Mouse (Mus musculus) inflammation-experienced regulatory T-cells, adult 6 months (primary cell): ENCODE results near the gene Smyd2. TPM values are rescaled to one million over a fixed set of nuclear protein-coding genes. Genes with fewer than 3 reads are reported as not detected.

ENCODE experiments used
- ATAC-seq: one replicate; pipeline ENCODE4 v1.8.0; 2017
- polyA plus RNA-seq, 3 experiments: library from polyadenylated mRNA; unstranded; fragments of 100-300 nt; shearing (Covaris generic); gene quantifications; one replicate each; pipeline ENCODE4 v1.2.1; 2017

Gene Smyd2
- polyA plus RNA-seq = 10 to 100 TPM in 2 of 3 experiments, 1 to 10 TPM in 1; 4.9 to 14.0 (median 11.7) TPM

DNA sequence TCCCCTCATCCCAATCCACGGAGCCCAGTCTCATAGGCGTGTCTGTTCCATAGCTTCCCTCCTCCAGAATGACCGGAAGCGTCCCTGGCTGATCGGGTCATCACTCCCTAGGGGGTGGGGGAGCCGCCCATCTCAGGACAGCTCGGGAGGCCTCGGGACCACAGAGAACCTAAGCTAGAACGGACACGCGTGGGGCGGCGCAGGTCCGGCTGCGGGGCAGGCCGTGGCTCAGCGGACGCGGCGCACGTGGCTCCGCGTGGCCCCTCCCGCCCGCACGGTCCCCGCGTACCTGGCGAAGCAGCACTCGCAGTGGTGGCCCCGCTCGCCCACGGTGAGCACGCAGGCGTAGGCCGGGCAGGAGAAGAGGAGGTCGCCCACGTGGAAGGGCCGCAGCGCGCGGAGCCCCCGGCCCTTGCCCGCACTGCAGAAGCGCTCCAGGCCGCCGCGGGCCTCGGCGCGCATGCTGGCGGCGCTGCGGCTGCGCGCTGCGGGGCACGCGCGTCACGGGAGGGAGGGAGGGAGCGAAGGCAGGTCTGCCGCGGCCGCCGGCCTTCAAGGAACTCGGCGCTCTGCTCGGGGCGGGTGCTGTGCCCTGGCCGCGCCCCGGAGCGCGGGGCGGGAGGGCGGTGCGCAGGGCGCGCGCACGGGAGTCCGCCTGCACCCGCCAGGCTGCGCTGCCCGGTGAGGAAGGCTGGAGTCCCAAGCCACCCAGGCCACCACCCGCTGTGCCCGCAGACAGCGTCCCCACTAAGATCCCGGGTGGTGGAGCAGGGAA, at the start of gene Smyd2:
TSS of gene Smyd2 (minus strand) at position 546 of the 775 bp plus-strand sequence.
- ATAC-seq = peak; percentile 77

DNA sequence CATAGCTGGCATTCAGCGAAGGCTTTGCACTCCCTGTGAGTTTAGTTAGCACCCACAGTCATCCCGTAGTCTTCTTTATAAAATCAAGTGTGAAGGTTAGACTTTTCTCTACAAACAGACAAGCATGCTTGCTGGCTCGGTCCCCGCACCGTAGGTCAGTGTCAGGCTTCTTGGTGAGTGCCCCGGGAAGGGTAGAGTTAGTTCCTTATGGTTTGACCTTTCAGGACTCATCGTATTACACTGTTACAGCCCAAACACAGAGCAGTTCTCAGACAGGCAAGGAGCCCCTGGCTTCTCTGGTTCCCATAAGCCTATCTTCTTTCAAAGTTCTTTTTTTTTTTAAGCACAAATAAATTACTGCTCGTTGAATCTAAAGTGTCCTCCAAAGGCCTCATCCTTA, 48.2 kb upstream of the Smyd2 start:
- ATAC-seq = no peak

DNA sequence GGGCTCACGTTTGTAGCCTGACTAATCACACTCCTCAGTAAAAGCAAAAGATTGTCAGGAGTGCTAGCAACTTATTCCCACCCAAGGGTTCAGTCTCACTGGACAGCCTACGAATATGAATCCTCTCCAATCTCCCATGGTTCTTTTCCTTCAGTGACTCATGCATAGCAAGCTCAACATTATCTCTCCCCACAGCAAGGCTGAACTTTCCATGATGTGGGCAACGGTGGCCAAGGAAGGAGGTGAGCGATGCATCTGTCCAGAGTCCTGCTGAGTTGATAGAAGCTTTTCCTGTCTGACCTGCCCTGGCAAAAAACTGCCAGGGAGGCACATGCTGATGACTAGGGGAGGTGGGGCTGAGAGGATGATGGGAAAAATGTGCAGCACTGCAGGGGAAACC, 45.9 kb upstream of the Smyd2 start:
- ATAC-seq = no peak

DNA sequence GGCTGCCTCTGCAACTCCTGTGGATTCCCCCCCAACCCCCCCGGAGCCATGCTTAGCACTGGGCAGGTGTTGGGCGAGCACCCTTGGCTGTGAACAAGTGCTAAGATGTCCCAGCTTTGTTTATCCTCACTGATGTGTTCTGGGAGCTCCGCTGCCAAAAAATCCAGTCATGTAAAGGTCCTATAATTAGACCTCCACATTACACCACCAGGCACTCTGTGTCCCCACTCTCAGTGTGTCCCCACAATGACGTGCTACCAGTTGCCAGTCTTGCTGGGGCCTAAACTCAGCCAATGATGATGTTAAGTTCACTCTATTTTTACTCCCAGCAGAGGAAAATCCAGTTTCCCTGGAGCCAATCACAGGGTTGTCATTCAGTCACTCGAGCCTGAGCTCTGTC, 38.3 kb upstream of the Smyd2 start:
- no peak for ATAC-seq

DNA sequence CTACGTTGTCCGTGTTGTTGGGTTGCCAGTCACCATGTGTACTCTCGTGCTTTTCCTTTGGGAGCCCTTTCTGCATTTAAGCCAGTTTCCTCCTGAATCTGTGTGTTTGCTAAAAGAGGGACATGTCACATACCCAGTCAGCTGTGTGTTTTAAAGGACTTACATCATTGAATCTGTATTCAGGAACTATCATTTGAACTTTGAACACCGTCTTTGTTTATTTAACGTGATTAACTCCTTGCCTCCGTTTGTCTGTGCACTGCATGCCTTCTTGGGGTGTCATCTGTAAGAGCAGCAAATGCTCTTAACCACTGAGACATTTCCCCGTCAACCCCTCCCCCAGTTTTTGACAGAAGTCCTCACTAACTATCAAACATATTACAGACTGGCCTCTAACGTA, 37.6 kb upstream of the Smyd2 start:
- no peak for ATAC-seq

DNA sequence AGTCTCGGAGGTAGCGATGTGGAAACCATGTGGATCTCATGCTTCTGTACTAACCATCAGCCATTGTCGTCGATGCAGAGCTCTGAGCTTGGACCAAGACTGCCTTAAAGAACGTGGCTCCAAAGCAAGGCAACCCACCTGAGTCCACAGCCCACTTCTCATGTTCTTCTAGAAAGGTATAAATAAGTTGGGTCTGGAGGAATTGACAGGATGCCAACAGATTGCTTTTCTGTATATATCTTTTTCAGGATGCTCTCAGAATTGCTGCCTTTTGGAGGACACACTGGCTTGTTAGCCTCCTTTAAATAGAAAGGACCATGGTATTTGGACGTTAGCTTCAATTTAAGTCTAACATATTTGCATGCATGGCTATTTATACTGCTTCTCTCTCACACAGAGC, 29.7 kb upstream of the Smyd2 start:
- no peak for ATAC-seq

DNA sequence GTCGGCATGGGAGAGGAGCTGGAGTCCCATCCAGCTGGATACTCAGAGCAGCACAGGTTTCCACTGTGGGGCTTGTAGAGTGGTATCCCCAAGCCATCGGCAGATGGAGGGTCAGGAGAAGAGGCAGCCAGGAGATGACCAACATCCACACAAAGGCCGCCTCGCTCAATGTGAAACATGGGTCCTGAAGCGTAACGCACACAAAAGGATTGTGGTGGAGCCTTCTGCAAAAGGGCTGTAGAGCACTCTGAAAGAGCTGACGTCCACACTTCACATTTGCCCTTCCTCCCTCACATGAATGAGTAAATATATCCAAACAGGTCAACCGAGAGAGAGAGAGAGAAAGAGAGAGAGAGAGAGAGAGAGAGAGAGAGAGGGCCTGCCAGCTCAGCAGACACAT, 25.2 kb upstream of the Smyd2 start:
- ATAC-seq = no peak

DNA sequence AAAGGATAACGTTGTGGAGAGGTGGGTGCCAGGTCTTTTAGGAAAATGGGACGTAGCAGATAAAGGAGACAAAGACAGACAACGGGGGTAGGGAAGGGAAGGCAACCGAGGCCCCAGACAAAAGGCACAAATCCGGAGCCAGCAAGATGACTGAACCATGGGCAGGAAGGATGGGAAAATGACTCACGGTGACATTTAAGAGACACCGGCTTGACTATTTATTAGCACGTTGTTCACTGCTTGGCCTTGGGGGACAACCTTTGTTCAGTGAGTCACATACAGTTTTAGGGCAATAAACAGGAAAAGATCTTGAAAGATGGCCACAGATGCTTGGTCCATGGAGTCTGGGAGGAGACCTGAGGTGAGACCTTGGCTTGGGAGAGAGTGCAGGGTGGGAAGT, 24.0 kb upstream of the Smyd2 start:
- no peak for ATAC-seq

DNA sequence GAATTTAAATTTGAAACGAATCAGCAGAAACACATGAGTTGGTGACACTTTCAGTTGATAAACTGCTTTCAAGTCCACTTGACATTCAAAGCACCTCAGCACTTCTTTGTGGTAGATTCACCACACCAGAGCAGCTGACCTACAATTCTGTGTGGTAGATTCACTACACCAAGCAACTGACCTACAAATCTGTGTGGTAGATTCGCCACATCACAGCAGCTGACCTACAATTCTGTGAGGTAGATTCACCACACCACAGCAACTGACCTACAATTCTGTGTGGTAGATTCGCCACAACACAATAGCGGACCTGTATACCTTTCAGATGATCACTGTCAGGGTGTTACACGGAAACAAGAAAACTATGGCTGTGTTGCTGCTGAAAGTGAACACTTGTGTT, 19.6 kb upstream of the Smyd2 start:
- no peak for ATAC-seq

DNA sequence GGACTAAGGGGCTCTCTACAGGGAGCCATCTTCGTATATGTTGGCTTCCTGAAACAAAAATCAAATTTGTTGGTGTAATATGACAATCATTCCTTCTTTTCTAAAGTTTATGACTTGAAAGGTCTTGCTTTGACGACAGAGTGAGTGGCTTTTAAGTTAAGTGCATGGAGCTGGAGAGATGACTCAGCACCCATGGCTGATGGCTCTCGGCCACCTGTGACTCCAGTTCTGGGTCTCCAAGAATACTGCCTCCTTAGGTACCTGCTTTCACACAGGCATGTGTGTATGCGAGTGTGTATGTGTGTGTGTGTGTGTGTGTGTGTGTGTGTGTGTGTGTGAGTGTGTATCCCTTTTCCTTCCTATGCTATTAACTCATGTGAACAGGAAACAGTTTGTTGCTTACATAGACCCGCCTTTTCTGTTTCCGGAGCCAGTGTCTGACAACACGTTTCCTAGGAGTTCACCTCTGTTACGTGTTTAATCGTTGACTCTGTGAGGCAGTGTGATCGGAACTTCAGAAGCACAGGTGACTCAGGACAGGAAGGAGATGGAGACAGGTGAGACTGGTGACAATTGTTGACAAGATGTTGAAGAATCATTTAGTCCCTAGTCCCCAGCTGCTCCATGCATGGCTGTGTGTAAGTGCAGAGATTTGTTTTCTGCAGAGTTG, 14.4 kb upstream of the Smyd2 start:
- peak; percentile 56 for ATAC-seq

DNA sequence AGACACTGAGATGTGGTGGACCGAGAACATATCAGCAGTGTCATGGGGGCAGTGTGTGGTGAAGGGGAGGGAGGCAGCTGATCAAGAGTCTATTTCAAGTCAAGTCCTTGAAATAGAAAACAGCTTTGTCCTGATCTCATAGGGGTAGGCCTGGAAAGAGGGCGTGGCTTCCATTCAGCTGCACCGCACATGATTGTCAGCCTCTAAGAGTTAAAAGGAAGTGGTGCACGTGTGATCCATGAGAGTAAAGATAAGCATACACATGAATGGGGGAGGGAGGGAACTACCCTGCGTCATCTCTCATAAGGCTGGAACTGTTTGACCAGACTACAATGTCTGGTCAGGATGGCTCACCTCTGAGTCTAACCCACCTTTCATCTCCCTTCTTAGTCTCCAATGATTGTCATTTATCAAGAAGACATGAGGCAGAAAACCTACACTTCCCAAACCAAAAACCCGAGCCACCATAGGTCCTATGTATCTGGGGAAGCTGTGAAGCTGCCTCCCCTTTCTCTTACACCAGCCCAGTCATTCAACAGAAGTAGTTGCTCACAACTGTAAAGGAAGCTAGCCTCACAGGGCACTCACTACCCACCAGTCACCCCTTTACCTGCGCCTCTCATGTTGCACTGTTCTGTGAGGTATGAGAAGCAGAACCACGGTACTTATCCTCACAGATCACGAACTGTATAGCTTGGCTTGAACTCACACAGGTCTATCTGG, 11.5 kb upstream of the Smyd2 start:
- ATAC-seq = no peak

DNA sequence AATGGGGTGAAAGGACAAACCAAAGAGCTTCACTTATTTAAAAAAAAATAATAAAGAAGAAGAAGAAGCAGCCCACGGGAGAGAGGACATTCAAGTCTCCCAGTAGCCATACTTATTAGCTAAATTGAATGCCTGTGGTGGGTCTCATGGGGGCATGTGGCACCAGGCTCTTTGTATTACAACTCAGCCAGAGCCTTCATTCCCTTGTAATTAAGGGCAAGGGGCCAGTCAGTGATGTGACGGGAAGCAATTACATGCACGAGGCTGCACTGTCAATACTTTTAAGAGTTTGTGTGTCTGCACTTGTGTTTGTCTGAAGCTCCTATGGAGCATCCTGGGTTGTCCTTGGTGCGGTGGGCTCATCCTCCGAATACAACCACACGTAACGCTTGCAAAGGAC, 10.8 kb upstream of the Smyd2 start:
- no peak for ATAC-seq

DNA sequence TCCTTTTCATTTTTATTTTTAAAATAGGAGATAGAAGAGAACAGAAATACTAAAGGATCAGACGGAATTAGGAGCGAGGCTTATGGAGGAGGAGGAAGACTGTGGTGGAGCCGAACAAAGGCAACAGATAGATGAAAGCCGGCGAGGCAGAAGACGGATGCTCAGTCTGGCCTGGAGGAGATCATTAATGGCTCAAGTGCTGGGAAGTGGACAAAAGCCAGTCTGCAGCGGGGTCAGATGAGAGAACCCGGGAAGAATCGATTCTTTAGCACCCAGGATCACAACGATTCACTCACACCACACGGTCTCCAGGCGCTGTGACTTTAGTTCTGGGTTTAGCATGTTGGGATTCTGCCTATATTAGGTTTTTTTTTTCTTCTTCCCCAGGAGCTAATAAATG, 10.0 kb upstream of the Smyd2 start:
- ATAC-seq = no peak

DNA sequence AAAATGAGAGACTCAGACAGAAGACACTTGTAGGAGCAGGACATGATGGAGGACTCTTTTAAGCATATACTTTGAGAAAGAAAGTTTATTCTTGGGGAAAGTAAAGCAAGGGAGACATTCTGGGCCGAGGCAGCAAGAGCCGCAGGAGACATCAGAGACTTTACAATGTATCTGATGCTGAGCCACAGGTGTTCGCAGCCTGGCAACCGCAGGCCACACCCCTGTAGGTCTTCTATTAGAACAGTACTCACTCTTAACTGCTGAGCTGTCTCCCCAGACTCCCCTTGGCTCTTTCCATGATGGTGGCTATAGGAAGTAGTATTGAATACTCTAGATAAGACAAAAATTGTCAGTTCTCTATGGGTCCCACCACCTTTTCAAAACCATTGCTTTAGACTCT, 7.7 kb upstream of the Smyd2 start:
- no peak for ATAC-seq

DNA sequence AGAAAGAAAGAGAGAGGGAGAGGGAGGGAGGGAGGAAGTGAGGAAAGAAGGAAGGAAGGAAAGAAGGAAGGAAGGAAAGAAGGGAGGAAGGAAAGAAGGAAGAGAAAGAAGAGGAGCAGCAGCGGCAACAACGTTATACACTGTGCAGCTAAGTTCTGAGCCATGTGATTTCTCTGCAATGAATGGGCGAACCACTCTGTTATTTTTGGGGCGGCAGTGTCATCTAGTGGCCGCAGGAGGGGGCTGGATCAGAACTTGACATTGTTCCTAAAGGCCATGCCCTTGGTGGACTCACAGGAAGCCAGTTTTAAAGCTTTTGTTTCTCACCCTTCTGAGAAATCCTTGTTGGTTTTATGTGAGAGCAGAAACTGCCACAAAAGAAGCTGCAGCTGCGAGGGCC, 5.5 kb upstream of the Smyd2 start:
- ATAC-seq = peak; percentile 90

DNA sequence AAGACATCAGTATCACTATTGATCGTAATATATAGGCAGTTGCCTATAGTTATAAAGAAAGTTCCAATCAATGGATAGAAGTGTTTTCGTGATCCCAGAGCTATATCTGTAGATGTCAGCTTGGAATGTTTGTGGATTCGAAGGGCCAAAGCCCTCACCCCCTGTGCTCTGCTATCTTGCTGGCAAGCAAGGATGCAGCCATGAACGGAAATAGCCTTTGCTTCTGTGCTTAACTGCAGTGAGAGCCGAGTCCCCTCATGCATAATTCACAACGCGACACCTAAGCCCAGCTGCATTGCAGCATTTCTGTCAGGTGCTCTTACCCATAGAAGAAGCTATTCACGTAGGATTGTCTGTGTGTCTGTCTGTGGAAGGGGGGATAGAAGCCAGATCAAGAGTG, 4.1 kb upstream of the Smyd2 start:
- no peak for ATAC-seq

DNA sequence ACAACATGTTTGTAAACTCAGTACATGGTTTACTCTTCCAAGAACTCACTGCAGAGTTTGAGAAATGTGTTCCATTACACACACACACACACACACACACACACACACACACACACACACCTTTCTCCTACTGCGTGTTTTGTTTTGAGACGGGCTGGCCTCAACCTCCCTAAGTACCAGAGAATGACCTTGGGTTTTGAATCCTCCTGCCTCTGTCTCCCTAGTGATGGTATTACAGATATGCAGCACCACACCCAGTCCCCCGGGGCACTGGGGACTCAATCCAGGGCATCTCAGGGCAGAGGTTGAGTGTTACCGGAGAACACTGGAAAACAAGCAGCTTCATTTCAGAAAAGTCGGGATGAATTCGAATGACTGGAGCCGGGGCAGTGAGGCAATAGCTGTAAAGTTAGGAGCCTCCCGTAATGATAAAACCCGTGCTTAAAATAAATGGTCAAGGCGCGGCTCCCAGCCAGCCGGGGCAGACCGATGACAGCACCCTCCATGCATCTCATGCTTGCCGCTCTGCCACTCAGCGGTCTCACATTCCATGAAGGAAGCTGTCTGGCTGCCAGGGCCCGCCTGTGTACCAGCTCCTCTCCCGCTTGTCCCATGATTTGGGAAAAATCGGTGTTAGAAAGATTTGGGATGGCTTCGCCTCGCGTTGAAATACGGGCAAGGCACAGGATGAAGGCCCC, 1.9 kb upstream of the Smyd2 start:
- no peak for ATAC-seq

DNA sequence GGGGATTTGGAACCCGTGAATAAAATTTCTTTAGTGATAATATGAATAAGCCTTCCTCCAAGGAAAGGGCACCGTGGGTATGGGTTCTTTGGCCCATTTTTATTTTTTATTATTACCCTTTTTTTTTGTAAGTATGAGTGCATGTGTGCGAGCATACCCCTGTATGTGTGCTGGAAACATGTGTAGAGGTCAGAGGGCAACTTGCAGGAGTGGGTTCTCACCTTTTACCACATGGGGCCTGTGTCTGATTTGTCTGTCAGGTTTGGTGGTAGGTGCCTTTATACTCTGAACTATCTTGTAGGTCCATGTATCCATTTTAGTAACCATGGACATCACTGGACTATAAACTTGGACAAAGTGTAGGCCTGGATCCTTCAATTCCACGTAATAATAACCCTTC, 994 bp upstream of the Smyd2 start:
- ATAC-seq = no peak

DNA sequence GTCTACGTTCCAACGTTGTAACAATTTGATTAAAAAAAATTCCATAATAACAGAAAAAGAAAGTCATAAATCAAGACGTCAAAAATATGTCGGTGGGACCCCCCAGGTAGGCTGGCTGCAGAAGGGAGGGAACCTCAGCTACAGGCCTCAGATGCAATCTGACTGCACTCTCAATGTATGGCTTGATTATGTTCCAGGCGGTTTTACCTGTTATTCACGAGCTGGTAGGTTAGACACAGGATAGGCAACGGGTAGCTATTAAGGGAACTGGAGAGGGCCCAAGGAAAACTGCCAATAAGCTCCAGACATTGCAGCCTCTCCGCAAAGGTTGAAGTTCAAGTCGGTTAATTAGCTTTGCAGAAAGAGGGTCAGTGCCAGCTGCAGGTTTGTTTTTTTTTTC, 558 bp upstream of the Smyd2 start:
- ATAC-seq = no peak

DNA sequence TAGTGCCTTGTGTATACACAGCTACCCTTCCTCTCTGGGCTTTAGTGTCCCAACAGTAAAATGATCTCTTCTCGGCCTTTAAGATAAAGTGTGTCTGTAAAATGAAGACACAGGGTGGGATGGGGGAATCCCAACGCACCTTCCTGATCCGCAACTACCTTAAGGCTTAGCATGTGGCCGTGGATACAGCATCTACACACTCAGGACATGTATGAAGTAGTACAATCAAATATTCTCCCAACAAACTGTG, 670 bp downstream of the Smyd2 start:
- peak; percentile 6 for ATAC-seq

DNA sequence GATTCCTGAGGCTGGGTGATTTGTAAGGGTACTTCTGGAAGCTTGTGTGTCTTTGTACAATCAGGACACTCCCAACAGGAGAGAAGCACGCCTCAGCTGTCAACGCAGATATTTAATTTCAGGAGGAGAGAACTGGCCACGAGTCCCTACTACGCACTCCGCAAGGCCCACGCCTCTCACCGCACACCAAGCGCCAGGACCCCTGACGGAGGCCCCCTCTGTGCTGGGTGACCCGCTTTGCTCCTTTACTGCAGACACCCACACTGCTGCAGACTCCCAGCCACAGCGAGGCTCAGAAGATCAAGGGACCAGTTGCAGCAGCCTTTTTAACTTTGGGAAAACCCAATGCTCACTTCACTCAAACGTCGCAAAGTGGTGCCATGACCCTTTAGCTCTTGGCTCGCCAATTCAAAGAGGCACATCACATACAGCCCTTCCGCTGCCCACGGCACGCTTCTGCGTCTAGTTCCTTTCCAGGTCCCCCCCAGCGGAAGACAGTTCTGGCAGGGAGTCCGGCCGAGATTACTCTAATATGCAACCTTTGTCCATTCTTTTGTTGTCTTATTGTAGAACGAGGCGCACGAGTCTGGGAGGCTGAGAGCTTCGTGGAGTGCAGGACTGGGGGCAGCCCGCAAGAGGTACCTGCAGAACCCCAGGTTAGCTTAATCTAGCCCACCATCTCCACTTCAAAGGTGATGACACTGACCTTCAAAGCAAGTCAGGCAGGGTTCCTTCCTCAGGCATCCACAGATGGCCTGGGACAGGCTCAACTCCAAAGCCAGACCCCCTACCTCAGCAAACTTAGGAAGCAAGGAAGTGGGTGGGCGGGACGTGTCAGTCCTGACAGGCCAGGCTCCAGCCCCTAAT, 1.2 kb downstream of the Smyd2 start:
- ATAC-seq = no peak

DNA sequence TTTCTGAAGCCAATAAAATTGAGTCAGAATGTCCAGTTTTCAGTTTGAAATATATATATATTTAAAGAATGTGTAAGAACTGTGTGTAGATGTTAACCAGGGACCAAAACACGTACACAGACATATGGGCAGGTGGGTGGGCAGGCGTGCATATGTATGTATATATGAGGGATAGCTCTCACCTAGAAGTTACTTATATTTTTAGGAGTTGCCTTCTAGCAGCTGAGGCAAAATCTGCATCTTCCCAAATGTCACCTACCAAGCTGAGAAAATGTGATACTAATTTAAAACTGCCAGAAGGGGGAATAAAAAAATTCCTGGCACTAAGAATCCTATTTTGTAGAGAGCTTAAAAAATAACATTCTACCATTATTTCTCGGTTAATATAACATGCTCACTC, 2.4 kb downstream of the Smyd2 start:
- ATAC-seq = no peak

DNA sequence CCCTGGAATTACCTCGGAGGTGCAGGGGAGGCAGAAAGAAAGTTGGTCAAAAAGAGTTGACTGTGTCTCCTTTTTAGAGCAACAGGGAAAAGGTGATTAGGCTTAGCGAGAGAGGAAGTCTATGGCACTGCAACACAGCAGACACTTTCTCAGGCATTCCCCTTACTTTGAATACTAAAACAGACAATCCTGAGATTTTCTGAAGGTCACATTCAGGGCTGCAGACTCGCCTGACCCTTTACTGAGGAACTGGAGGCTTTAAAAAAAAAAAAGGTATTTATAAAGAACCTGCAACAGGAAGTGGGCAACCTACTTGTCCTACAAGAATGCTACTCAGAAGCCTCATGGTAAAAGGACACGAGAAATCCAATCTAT, 5.0 kb downstream of the Smyd2 start:
- ATAC-seq = no peak
